Mouse (Mus musculus) splenic B cell, adult 2 months (primary cell): ENCODE results near the gene Sept8.
A peak's percentile ranks its signal among the peaks of the same experiment; 100 is the strongest.
"Not testable (repeated sequence)": the region's sequence is repeated elsewhere in the genome, so short reads cannot be mapped to it uniquely, and the experiment has no call there.

Source experiments
- DNase-seq: peaks from one replicate; pipeline ENCODE4 v3.0.0-alpha.2; 2011; ENCODE audit warnings: low read depth, low spot score
- H3K27me3 ChIP-seq: 2 replicates; pipeline ENCODE4 v1.6.1; 2012; ENCODE audit warnings: mild to moderate bottlenecking, low read length, moderate library complexity, mixed read lengths; ENCODE audit not compliant: control insufficient read depth, poor library complexity, insufficient read depth, severe bottlenecking
- H3K36me3 ChIP-seq: 2 replicates; pipeline ENCODE4 v1.6.1; 2012; ENCODE audit warnings: mild to moderate bottlenecking, low read length, moderate library complexity, mixed read lengths; ENCODE audit not compliant: control insufficient read depth, poor library complexity, insufficient read depth, severe bottlenecking

Sept8 gene

GRCm38 (mm10) chr11:53557992-53558391 lies 38.9 kb downstream of the Sept8 start:
- H3K27me3 ChIP-seq, H3K36me3 ChIP-seq, DNase-seq: not testable (repeated sequence)

- DNase-seq, H3K36me3 ChIP-seq, H3K27me3 ChIP-seq: not testable (repeated sequence)
Observed at GRCm38 (mm10) chr11:53559980-53560379, 40.9 kb downstream of the Sept8 start.

GRCm38 (mm10) chr11:53561986-53562385 lies 42.9 kb downstream of the Sept8 start:
- no peaks in the 10 kb centered on the region for H3K27me3 ChIP-seq
- no peaks in the 10 kb centered on the region for H3K36me3 ChIP-seq
- DNase-seq = no peak

DNA sequence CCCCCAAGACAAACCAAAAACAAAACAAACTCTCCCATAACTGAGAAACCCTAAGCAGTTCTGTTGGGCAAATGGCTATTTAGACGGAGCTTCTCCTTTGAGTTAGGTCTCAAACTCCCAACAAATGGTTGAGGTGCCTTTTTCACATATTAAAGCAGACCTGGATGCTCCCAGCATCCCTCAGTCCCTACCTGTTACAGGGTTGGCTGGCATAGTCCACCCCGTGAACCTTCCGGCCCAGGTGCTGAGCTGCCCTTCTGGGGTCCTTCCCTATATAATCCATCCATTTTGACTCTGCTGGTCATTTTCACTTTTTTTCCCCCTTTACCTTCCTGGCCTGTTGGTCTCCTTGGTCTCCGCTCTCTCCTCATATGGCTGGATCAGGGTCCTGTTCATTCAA lies 47.6 kb downstream of the Sept8 start:
- H3K36me3 ChIP-seq = no peaks in the 10 kb centered on the region
- no peak for DNase-seq
- H3K27me3 ChIP-seq = no peaks in the 10 kb centered on the region

DNA sequence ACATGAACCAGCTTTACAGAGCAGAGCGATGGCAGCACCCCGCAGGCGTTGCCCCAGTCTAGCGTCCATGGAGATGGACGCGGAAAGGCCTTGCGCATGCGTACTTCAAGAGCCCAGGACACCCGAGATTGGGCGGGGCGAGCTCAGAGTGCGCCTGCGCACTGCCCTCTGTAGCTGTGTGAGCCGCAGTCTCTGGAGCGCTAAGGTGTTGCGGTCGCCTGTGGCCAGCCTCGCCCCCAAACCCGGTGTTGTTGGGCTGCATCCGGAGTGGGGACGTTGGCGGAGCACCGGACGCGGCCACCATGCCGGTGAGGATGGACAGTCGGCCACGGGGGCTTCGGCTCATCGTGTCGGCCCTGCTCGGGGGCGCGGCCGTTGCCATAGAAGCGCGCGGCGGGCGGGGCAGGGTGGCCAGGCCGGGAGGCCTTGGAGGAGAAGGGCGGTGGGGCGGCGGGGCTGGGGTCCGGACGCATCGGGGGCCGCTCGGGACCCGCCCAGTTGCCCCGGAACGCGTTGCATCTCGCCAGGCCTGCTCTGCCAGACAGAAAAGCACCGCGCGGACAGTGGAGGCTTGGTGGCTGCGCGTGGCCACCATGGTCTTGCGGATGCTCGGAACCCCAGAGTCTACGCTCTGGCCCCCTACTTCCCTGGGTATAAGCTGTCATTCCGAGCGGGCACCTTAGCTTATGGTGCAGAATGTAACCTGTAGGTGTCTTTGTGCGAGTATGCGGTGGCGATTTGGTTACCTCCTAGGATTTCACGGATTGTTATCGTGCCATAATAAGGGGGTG lies 48.4 kb downstream of the Sept8 start, which contains the start of gene Kif3a:
Kif3a (plus strand) TSS at position 156 of the 791 bp plus-strand sequence.
- DNase-seq = peak; percentile 95
- Histone ChIP-seq H3K36me3 (no peaks in the 10 kb centered on the region), H3K27me3 (no peaks in the 10 kb centered on the region)

DNA sequence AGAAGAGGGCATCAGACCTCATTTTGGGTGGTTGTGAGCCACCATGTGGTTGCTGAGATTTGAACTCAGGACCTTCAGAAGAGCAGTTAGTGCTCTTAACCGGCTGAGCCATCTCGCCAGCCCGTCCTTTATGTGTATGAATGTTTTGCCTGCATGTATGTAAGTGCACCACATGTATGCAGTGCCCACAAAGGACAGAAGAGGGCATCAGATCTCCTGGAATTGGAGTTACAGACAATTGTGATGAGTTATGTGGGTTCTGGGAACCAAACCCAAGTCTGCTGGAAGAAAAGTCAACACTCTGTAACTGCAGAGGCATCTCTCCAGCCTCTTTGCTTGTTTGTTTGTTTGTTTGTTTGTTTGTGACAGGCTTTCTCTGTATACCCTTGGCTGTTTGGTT lies 61.5 kb downstream of the Sept8 start:
- Histone ChIP-seq H3K27me3 (no peaks in the 10 kb centered on the region), H3K36me3 (no peaks in the 10 kb centered on the region)
- DNase-seq = no peak

- Histone ChIP-seq H3K36me3 (no peaks in the 10 kb centered on the region), H3K27me3 (no peaks in the 10 kb centered on the region)
- DNase-seq = no peak
Observed at GRCm38 (mm10) chr11:53583151-53583550, 64.1 kb downstream of the Sept8 start.

- Histone ChIP-seq H3K27me3 (no peaks in the 10 kb centered on the region), H3K36me3 (no peaks in the 10 kb centered on the region)
- peak; percentile 49 for DNase-seq
Observed at GRCm38 (mm10) chr11:53584849-53585248, 65.8 kb downstream of the Sept8 start.

DNA sequence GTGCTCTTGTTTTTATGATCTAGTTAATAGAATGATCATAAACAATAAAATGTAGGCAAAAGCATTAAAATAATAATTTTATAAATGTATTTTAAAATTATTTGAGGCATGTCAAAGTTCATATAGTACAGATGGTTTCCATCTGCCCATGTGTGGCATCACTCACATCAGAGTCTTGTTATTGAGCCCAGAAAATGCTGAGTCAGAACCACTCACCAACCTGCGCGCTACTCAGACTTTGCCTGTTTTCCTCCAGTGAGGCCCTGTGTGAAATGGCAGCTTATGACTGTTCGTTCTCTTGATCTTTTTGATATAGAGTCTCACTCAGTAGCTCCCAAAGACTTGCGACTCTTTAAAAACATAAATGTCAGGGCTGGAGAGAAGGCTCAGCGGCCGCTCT lies 66.5 kb downstream of the Sept8 start:
- DNase-seq = no peak
- Histone ChIP-seq H3K36me3 (no peaks in the 10 kb centered on the region), H3K27me3 (no peaks in the 10 kb centered on the region)

DNA sequence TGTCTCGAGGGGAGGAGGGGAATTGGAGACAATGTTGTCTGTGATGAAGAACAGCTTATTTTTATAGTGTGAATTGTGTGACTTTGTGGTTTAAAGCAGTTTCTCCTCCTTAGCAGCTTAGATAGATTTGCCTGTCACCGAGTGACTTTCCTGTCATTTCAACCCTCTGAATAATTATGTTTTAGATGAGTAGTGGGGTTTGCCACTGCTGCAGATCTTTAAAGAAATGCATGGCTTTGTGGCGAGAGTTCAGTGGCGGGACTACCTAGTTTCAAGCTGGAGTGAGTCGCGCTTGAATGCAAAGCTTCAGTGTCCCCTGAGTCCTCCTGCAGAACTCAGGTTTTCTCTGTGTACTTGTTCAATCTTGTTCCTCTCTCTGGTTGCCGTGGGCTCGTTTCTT lies 69.2 kb downstream of the Sept8 start:
- DNase-seq = no peak
- no peaks in the 10 kb centered on the region for H3K27me3 ChIP-seq
- no peaks in the 10 kb centered on the region for H3K36me3 ChIP-seq

DNA sequence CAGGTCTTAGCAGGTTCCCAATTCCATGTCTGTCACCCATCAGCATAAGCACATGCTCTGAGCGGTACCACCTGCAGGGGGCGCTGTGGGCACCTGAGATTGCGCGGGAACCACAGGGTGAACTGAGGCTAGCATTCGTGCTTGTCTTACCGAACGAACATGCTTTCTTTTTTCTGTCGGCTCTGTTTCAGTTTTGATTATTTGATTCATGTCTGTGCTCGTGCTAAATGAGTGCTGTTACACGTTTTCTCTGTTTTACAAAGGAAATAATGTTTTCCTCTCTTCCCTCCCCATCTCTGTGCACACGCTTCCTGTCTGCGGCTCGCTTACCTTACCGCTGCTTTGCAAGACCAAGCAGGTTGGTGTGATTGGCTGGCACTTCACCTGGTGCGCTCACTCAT lies 71.3 kb downstream of the Sept8 start:
- DNase-seq = peak; percentile 77
- Histone ChIP-seq H3K36me3 (no peaks in the 10 kb centered on the region), H3K27me3 (no peaks in the 10 kb centered on the region)

- no peaks in the 10 kb centered on the region for H3K27me3 ChIP-seq
- no peak for DNase-seq
- no peaks in the 10 kb centered on the region for H3K36me3 ChIP-seq
Observed at GRCm38 (mm10) chr11:53591116-53591515, 72.1 kb downstream of the Sept8 start.
